Mouse (Mus musculus) C2C12 (cell line): ENCODE data around the gene Eln.

ENCODE experiments used
- CEBPB ChIP-seq: IDR thresholded peaks from one replicate; pipeline ENCODE4 v1.6.1; 2011; ENCODE audit warnings: low read depth, mild to moderate bottlenecking, control low read depth, moderate library complexity
- CTCF ChIP-seq: IDR thresholded peaks from one replicate; pipeline ENCODE4 v1.5.1; 2011; ENCODE audit not compliant: control insufficient read depth, insufficient read depth, insufficient read length
- FOSL1 ChIP-seq: IDR thresholded peaks from one replicate; pipeline ENCODE4 v1.8.0; 2011; ENCODE audit warnings: mild to moderate bottlenecking, low read length; ENCODE audit not compliant: poor library complexity, insufficient read depth, severe bottlenecking
- MAX ChIP-seq: IDR thresholded peaks from one replicate; pipeline ENCODE4 v1.6.1; 2011; ENCODE audit warnings: mild to moderate bottlenecking, control low read depth
- MYOD1 ChIP-seq: IDR thresholded peaks from one replicate; pipeline ENCODE4 v1.6.1; 2011; ENCODE audit warnings: low read depth; ENCODE audit not compliant: control insufficient read depth, insufficient read length

- no peak for TF ChIP-seq MAX
- no peak for TF ChIP-seq MYOD1
- TF ChIP-seq CTCF: no peak
- no peak for TF ChIP-seq CEBPB
- no peak for TF ChIP-seq FOSL1
These were observed 2.1 kb downstream of the Eln start for GRCm38 (mm10) chr5:134745000-134745399.
